Mouse (Mus musculus) cerebellum, adult 2 months (tissue): ENCODE measurements at regions not wholly inside any gene's neighbourhood (a gene's known extent, or its start where the extent isn't known, plus 50 kb on each side); places are given as distances from the start of the nearest gene placed in this dataset.

Experiments used
- DNase-seq, 2 experiments: peaks; one replicate each; pipeline ENCODE4 v3.0.0; 2021
- H3K27ac ChIP-seq: fragments of 200-500 bp; 2 replicates; pipeline ENCODE4 v1.5.1; 2012; ENCODE audit warnings: low read length, control low read depth, inconsistent platforms; ENCODE audit not compliant: insufficient read depth
- H3K27me3 ChIP-seq: fragments of 200-500 bp; 2 replicates; pipeline ENCODE4 v1.6.1; 2012; ENCODE audit warnings: inconsistent platforms, mild to moderate bottlenecking, low read length, moderate library complexity; ENCODE audit not compliant: control insufficient read depth, insufficient read depth
- H3K4me1 ChIP-seq: fragments of 200-500 bp; 2 replicates; pipeline ENCODE4 v1.6.1; 2011; ENCODE audit warnings: low read length; ENCODE audit not compliant: control insufficient read depth, insufficient read depth
- H3K4me3 ChIP-seq: fragments of 200-500 bp; replicated peaks from 2 replicates; pipeline ENCODE3; 2011; ENCODE audit warnings: mild to moderate bottlenecking, low read depth, low read length, control low read depth; ENCODE audit not compliant: insufficient read depth
- CTCF ChIP-seq: fragments of 200-500 bp; IDR thresholded peaks from 2 replicates; pipeline ENCODE4 v1.5.1; 2011; ENCODE audit warnings: low read depth, mild to moderate bottlenecking, control low read depth, low read length, moderate library complexity, borderline replicate concordance; ENCODE audit not compliant: insufficient read depth
- POLR2A ChIP-seq: fragments of 200-500 bp; IDR thresholded peaks from 2 replicates; pipeline ENCODE4 v1.6.1; 2011; ENCODE audit warnings: low read length, control low read depth, borderline replicate concordance; ENCODE audit not compliant: insufficient read depth
- WGBS: fragments of 180-500 bp; shearing (Covaris S2); methylation state at CpG from one replicate; pipeline ENCODE4 v1.1.7; 2018; 5-methylcytosine and 5-hydroxymethylcytosine counted together

- H3K4me1 ChIP-seq: no peaks in the 10 kb centered on the region
- DNase-seq: no peak
- WGBS: 23% methylated on average over 14 of the region's 14 CpGs
- no peak overlapping the region for H3K27ac ChIP-seq
- H3K4me3 ChIP-seq: no peak overlapping the region
- TF ChIP-seq POLR2A: no peak
- no peaks in the 10 kb centered on the region for H3K27me3 ChIP-seq
Measured at GRCm38 (mm10) chr13:73107250-73107993, 152.9 kb upstream of the Irx4 start.

GRCm38 (mm10) chr13:73116822-73117632 is 143.3 kb upstream of the Irx4 start:
- Histone ChIP-seq H3K4me1 (no peaks in the 10 kb centered on the region; the same call in 1 of the 2 replicates), H3K27ac (no peak overlapping the region), H3K4me3 (no peak overlapping the region), H3K27me3 (no peaks in the 10 kb centered on the region; the same call in 1 of the 2 replicates)
- 14% methylated on average over 22 of the region's 22 CpGs for WGBS
- no peak for TF ChIP-seq CTCF
- TF ChIP-seq POLR2A: no peak
- DNase-seq: no peak

- Histone ChIP-seq H3K27me3 (no peaks in the 10 kb centered on the region; the same call in 1 of the 2 replicates), H3K4me1 (no peaks in the 10 kb centered on the region; the same call in 1 of the 2 replicates), H3K4me3 (no peak overlapping the region), H3K27ac (no peak overlapping the region)
- 10% methylated on average over 15 of the region's 15 CpGs for WGBS
- TF ChIP-seq CTCF: no peak
- TF ChIP-seq POLR2A: no peak
- no peak for DNase-seq
Measured at GRCm38 (mm10) chr13:73117633-73118076, 142.6 kb upstream of the Irx4 start.

- H3K27me3 ChIP-seq: no peaks in the 10 kb centered on the region
- H3K4me3 ChIP-seq: no peak overlapping the region
- TF ChIP-seq POLR2A: no peak
- TF ChIP-seq CTCF: no peak
- DNase-seq: no peak
- 92% methylated on average over 1 of the region's 1 CpGs for WGBS
- no peak overlapping the region for H3K27ac ChIP-seq
- no peaks in the 10 kb centered on the region for H3K4me1 ChIP-seq
Measured at GRCm38 (mm10) chr13:73122945-73123344, 137.3 kb upstream of the Irx4 start.

GRCm38 (mm10) chr13:73131270-73131669 is 129.0 kb upstream of the Irx4 start:
- H3K27me3 ChIP-seq: no peaks in the 10 kb centered on the region
- 50% methylated on average over 6 of the region's 6 CpGs for WGBS
- no peak overlapping the region for H3K4me3 ChIP-seq
- TF ChIP-seq CTCF: no peak
- no peak for TF ChIP-seq POLR2A
- DNase-seq: no peak
- no peaks in the 10 kb centered on the region for H3K4me1 ChIP-seq
- no peak overlapping the region for H3K27ac ChIP-seq

GRCm38 (mm10) chr13:73132746-73133145 is 127.5 kb upstream of the Irx4 start:
- no peak overlapping the region for H3K27ac ChIP-seq
- no peak overlapping the region for H3K4me3 ChIP-seq
- 71% methylated on average over 6 of the region's 6 CpGs for WGBS
- no peak for DNase-seq
- no peaks in the 10 kb centered on the region for H3K27me3 ChIP-seq
- no peaks in the 10 kb centered on the region for H3K4me1 ChIP-seq
- TF ChIP-seq CTCF: no peak
- no peak for TF ChIP-seq POLR2A

GRCm38 (mm10) chr13:73134929-73135328 is 125.3 kb upstream of the Irx4 start:
- no peak for DNase-seq
- Histone ChIP-seq H3K4me1 (no peaks in the 10 kb centered on the region), H3K4me3 (no peak overlapping the region), H3K27me3 (no peaks in the 10 kb centered on the region), H3K27ac (no peak overlapping the region)
- TF ChIP-seq CTCF: no peak
- TF ChIP-seq POLR2A: no peak

- Histone ChIP-seq H3K4me3 (no peak overlapping the region), H3K27me3 (no peaks in the 10 kb centered on the region), H3K4me1 (no peaks in the 10 kb centered on the region), H3K27ac (no peak overlapping the region)
- WGBS: 24% methylated on average over 2 of the region's 2 CpGs
- no peak for TF ChIP-seq POLR2A
- TF ChIP-seq CTCF: no peak
- DNase-seq: no peak
Measured at GRCm38 (mm10) chr13:73141302-73141701, 119.0 kb upstream of the Irx4 start.
